Mouse (Mus musculus) c-Kit-positive CD71-negative TER-119-negative erythroid progenitor cells, embryonic 14.5 days (primary cell): ENCODE data around the gene Ppp1ca.

ENCODE experiments used
- DNase-seq: peaks from one replicate; pipeline ENCODE4 v3.0.0-alpha.2; 2013; ENCODE audit warnings: low read depth

Ppp1ca gene

GRCm38 (mm10) chr19:4155223-4156072 is 36.4 kb upstream of the Ppp1ca start:
- no peak for DNase-seq

- DNase-seq = no peak
These were observed 35.7 kb upstream of the Ppp1ca start for GRCm38 (mm10) chr19:4156073-4156579.

GRCm38 (mm10) chr19:4156771-4157170 is 35.1 kb upstream of the Ppp1ca start:
- no peak for DNase-seq

- no peak for DNase-seq
These were observed 32.8 kb upstream of the Ppp1ca start for GRCm38 (mm10) chr19:4159049-4159448.

GRCm38 (mm10) chr19:4162646-4163542 is 29.0 kb upstream of the Ppp1ca start, which contains the start of gene Rps6kb2:
Gene Rps6kb2 (minus strand): TSS chr19:4163354.
- peak; percentile 89 for DNase-seq

- DNase-seq = no peak
These were observed 28.4 kb upstream of the Ppp1ca start for GRCm38 (mm10) chr19:4163543-4163887.

GRCm38 (mm10) chr19:4164100-4164499 is 27.8 kb upstream of the Ppp1ca start:
- no peak for DNase-seq

- no peak for DNase-seq
These were observed 27.1 kb upstream of the Ppp1ca start for GRCm38 (mm10) chr19:4164721-4165120.

GRCm38 (mm10) chr19:4166678-4167476 is 25.0 kb upstream of the Ppp1ca start:
- no peak for DNase-seq

- peak; percentile 92 for DNase-seq
These were observed 22.5 kb upstream of the Ppp1ca start for GRCm38 (mm10) chr19:4169378-4169784.

- no peak for DNase-seq
These were observed 22.1 kb upstream of the Ppp1ca start for GRCm38 (mm10) chr19:4169810-4170209.

GRCm38 (mm10) chr19:4170723-4171392 is 21.0 kb upstream of the Ppp1ca start:
- no peak for DNase-seq

- DNase-seq = no peak
These were observed 20.2 kb upstream of the Ppp1ca start for GRCm38 (mm10) chr19:4171393-4172290.

- DNase-seq = no peak
These were observed 18.9 kb upstream of the Ppp1ca start for GRCm38 (mm10) chr19:4172925-4173324.

- DNase-seq = no peak
These were observed 16.4 kb upstream of the Ppp1ca start, which contains the start of gene Carns1 for GRCm38 (mm10) chr19:4175368-4175947. Gene Carns1 (minus strand): TSS chr19:4175479.

GRCm38 (mm10) chr19:4180411-4180810 is 11.5 kb upstream of the Ppp1ca start:
- DNase-seq = no peak

GRCm38 (mm10) chr19:4181892-4182291 is 10.0 kb upstream of the Ppp1ca start:
- DNase-seq = peak; percentile 72

- no peak for DNase-seq
These were observed 8.2 kb upstream of the Ppp1ca start for GRCm38 (mm10) chr19:4183689-4184088.
